Mouse (Mus musculus): ENCODE measurements around the gene Tbpl1.

DNA sequence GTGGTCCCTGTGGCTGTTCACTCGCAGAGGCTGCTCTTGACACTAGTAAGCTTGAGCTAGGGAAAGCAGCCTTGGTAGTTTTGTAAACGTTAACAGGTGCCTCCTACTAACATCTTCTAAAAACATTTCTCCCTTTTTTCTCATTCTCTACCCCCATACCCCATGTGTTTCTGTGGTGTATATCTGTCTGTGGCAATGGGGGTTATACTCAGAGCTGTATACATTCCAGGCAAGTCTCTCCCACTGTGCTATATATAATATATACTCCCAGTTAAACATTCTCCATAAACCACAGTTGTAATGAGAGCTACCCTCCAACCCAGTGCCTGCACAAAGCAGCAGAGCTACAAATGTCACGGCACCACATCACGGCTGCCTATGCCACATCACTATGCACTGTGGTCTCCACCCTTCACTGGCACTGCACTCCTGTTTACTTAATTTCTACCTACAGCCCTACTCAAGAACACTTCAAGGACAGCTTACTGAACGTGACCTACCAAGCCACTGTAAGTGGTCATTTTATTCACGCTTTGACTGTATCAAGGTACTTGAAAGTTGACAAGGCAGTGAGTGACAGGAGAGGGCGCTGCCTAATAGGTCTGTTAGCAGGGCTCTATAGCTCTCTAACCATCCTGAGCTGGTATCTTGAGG, 23.4 kb downstream of the Tbpl1 start:
- TF ChIP-seq CTCF (IDR thresholded peaks at IDR 0.05) (peak; percentile 54), EP300 (IDR thresholded peaks at IDR 0.05) (peak; percentile 40; the same call in 1 of the 2 replicates)

Data from lung, postnatal 0 days (tissue).